Mouse (Mus musculus) neural tube, embryonic 10.5 days (tissue): Measurements from ENCODE around the gene Jsrp1.

Source experiments
- DNase-seq: peaks from one replicate; pipeline ENCODE4 v3.0.0-alpha.2; 2017; ENCODE audit warnings: low spot score; ENCODE audit errors: extremely low spot score

Gene Jsrp1

GRCm38 (mm10) chr10:80810084-80810483 is 3.2 kb downstream of the Jsrp1 start:
- no peak for DNase-seq

DNA sequence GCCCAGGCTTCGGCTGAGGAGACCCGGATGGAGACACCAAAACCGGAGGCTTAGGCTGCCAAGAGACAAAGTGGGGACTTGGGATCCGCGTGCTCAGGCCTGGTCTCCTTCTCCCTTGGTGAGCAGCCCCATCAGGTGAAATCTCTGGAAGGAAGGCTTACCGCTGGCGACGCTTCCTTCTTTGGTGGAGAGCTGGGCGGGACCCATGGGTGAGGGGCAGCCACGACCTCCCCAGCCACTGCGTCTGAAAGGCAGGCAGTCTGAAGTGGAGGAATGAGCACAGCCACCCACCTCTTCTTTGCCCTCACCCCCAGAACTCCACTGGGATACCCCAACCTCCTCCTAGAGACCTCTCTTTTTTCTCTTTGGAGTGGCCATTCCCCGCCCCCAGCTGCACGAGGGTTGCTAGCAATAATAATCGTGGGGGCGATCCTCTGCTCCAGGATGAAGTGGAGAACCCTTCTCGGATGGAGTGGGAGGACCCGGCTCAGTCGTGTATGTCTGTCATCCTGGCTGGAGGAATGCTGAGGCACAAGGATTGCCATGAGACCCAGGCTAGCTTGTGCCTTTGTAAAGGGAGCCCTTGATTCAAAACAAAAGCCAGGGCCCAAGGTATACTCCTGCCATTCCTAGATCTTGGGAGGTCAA is 4.2 kb downstream of the Jsrp1 start:
- DNase-seq = no peak

- peak; percentile 58 for DNase-seq
Measured at GRCm38 (mm10) chr10:80808099-80808984, 5.0 kb downstream of the Jsrp1 start.

DNA sequence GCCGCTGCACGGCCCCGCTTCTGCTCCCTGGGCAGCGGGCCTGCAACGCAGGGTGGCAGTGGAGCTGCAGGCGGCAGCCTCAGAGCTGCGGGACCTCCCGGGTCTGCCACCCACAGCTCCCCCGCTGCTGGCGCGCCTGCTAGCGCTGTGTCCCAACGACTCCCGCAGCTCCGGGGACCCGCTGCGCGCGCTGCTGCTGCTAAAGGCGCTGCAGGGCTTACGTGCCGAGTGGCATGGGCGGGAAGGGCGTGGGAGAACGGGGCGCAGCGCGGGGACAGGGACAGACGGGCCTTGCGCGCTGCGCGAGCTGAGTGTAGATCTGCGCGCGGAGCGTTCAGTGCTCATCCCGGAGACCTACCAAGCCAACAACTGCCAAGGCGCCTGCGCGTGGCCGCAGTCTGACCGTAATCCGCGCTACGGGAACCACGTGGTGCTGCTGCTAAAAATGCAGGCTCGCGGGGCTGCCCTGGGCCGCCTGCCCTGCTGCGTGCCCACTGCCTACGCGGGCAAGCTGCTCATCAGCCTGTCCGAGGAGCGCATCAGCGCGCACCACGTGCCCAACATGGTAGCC is 6.2 kb downstream of the Jsrp1 start:
- DNase-seq = peak; percentile 82

- no peak for DNase-seq
Measured at GRCm38 (mm10) chr10:80806341-80807056, 6.8 kb downstream of the Jsrp1 start.

DNA sequence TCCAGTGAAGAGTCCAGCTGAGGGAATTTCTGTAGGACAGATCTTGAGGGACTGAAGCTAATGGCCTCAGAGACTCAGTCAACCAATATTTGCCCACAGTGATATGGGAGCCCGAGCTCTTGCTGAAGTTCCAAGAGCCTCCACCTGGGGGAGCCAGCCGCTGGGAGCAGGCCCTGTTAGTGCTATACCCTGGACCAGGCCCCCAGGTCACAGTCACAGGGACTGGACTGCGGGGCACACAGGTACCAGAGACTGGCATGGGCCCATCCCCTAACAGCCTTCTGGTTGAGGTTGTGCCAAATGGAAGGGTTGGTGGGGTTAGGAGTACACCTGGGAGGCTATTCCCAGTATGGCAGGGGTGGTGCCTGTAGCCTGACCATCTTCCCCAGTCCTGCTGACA is 7.4 kb downstream of the Jsrp1 start:
- peak; percentile 85 for DNase-seq

DNA sequence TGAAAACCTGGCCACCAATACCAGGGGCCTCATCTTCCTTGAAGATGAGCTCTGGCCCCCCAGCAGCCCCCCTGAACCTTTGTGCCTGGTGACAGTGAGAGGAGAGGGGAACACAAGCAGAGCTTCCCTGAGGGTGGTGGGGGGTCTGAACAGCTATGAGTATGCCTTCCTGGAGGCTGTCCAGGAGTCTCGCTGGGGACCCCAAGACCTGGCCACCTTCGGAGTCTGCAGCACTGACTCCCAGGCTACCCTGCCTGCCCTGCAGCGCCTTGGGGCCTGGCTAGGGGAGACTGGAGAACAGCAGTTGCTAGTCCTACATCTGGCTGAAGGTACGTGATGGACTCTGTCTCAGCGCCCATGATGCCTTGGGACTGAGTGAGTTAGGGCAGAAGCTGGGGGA is 8.0 kb downstream of the Jsrp1 start:
- DNase-seq = no peak

GRCm38 (mm10) chr10:80804916-80805315 is 8.4 kb downstream of the Jsrp1 start, which contains the start of gene Amh:
Gene Amh, plus strand, starts transcription at chr10:80805243.
- no peak for DNase-seq

GRCm38 (mm10) chr10:80804340-80804739 is 9.0 kb downstream of the Jsrp1 start:
- no peak for DNase-seq

- no peak for DNase-seq
Measured at GRCm38 (mm10) chr10:80802996-80803395, 10.3 kb downstream of the Jsrp1 start.

DNA sequence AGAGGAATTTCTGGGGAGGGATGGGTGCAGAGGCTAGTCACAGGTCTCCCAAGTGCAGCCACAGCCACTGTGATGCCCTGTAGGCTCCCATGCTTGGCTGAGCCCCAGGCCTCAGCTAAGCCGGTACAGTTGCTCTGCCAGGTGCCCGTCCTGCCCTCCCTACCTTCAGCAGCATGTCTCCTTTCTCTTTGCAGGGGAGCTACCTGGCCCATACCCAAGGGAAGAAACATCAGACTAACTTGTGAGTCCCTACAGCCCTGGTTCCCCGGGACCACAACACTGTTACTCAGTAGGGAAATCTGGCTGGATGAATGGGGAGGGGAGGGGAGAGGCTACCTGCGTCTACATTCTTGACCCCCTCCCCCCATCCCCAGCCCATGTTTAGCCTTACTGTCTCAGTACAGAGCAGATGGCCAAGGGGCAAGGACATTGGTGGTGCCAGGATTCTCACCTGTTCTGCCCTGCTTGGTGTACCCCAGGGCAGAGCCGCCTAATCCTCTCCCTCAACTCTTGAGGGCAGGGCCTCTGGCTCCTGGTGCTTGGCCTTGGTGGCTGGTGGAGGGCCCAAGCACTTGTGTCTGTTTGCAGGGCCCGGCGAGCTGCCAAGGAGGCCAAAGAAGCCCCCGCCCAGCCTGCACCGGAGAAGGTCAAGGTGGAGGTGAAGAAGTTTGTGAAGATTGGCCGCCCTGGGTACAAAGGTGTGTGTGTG is 10.9 kb downstream of the Jsrp1 start:
- no peak for DNase-seq

DNA sequence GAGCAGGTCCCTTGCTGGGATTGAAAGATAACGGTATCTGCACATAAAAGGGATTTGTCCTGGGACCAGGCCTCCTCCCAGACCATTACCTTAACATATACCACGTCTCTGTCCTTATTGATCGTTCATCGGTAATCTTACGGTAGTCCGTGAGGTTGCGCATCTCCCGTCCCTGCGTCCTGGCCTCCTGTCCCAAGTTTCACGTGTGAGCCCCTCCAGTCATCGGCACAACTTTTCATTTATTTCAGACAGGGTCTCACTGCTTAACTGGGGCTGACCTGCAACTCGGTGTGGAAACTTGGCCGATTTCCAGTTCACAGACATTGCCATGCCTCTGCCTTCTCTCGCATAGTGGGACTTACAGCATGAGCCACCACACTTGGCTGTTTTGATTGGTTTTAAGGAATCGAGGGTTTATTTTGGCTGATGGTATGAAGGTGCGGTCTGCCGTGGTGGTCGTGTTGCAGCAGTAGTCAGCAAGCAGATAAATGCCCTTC is 14.2 kb downstream of the Jsrp1 start:
- peak; percentile 43 for DNase-seq

DNA sequence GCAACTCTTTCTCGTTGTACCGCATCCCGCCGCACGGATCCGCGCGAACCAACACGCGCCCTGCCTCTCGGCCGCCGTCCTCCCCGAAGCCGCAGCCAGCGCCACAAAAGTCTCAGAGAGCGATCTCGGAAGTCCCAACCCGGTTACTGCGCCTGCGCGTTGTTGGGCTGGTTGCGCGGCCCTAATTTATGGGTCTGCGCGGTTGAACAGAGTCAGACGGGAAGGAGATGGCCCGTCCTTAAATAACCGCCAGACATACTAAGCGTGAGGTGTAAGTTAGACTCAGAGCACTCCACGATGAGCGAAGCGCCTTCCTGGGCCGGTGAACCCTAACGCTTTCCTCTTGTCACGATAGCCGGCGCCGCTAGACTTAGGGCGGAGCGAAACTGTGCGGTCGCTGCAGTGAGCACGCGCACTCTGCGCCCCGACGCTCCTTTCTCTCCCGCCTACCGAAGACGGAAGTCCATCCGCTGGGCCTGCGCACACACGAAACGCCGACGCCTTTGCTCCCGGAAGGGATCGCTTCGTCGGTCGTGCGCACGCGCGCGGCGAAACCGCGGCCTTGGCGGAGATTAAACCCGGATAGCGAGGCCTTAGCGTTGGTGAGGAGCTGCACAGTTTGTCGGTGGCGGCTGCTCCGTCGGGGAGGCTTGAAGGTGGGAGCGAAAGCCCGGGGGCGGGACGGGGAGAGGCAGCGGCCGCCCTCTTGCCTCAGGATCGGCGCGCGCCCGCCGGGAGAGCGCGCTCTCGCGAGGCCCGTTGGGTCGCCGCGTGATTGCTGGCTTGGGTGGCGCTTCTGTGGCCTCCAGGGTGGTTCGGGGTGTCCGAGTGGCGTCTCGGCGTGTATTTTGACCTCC is 14.9 kb downstream of the Jsrp1 start, which contains the start of the genes Sf3a2 and Plekhj1:
Gene Sf3a2, plus strand, starts transcription at position 49 of the 857 bp plus-strand sequence.
Gene Plekhj1, minus strand, starts transcription at position 477 of the 857 bp plus-strand sequence.
- DNase-seq = peak; percentile 96

GRCm38 (mm10) chr10:80797186-80798149 is 15.8 kb downstream of the Jsrp1 start:
- DNase-seq = no peak

DNA sequence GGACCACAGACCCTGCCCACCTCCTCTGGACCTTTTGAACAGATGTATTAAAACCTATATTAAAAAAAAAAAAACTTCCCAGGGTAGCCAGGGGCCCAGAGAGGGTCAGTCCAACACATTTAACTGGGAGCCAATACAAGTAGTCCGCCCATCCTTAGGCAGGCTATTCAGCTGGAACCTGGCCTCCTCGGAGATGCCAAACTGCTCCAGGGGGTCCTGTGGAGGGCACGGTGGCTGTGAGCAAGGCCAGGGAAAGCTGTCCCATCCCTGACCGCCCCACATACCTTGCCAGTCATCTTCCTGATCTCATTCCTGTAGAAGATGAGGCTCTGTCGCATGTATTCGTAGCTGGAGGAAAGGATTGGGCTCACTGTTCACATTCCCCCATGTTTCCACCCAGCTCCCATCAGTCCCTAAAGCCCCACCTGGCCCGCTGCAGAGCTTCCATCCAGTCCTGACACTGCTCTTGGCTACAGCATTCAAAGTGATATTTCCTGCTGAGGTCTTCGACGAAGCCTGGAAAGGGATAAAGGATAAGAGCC is 16.9 kb downstream of the Jsrp1 start:
- DNase-seq = no peak

- DNase-seq = no peak
Measured at GRCm38 (mm10) chr10:80794750-80795149, 18.5 kb downstream of the Jsrp1 start.

- DNase-seq = no peak
Measured at GRCm38 (mm10) chr10:80793803-80794202, 19.5 kb downstream of the Jsrp1 start.
